8 mouse cellular contexts compared by ENCODE assay signal in genomic region chr7:80208026-80208642, GRCm38 (mm10). TPM values are rescaled to one million over a fixed set of nuclear protein-coding genes. Genes with fewer than 3 reads are reported as not detected.
DNase-seq lines count a peak whose midpoint lies in the region; ATAC-seq and TF ChIP-seq lines count a peak whose summit lies in the region.

No protein-coding gene starts in this region.

- peaks cover 96% of the 10 kb centered on the region for H3K4me1 ChIP-seq in E14TG2a.4 (replicated peaks; ENCODE audit: low read depth, low read length)
- peaks cover 21% of the 10 kb centered on the region for H3K4me1 ChIP-seq in intestine, embryonic 14.5 days (replicated peaks; ENCODE audit: control insufficient read depth, insufficient read depth, low read length)
- H3K4me1 ChIP-seq in liver, embryonic 16.5 days (ENCODE audit: control insufficient read depth, low read depth, low read length) = peaks cover 96% of the 10 kb centered on the region
- H3K4me1 ChIP-seq in cerebellum, adult 2 months (ENCODE audit: control insufficient read depth, insufficient read depth, low read length) = peaks cover 23% of the 10 kb centered on the region

- peak overlapping the region; percentile 59 for H3K4me3 ChIP-seq in E14TG2a.4 (replicated peaks; ENCODE audit: low read length)
- H3K4me3 ChIP-seq in intestine, embryonic 14.5 days (ENCODE audit: low read depth, low read length) = no peak overlapping the region
- H3K4me3 ChIP-seq in liver, embryonic 16.5 days (ENCODE audit: low read depth, low read length) = peak overlapping the region; percentile 41
- no peak overlapping the region for H3K4me3 ChIP-seq in cerebellum, adult 2 months (replicated peaks; ENCODE audit: insufficient read depth, low read depth, low read length)

- H3K9me3 ChIP-seq in E14TG2a.4 (ENCODE audit: low read length) = no peaks in the 10 kb centered on the region
- no peaks in the 10 kb centered on the region for H3K9me3 ChIP-seq in intestine, embryonic 14.5 days (ENCODE audit: control insufficient read depth, low read length)
- no peaks in the 10 kb centered on the region for H3K9me3 ChIP-seq in liver, embryonic 16.5 days (replicated peaks; ENCODE audit: control insufficient read depth, low read length)

- H3K27ac ChIP-seq in intestine, embryonic 14.5 days (ENCODE audit: low read depth) = peak overlapping the region; percentile 17; the same call in 1 of the 2 replicates
- H3K27ac ChIP-seq in liver, embryonic 16.5 days (ENCODE audit: low read length) = peak overlapping the region; percentile 99
- no peak overlapping the region for H3K27ac ChIP-seq in cerebellum, adult 2 months (ENCODE audit: insufficient read depth, low read length)

- WGBS in intestine, embryonic 14.5 days = 78% methylated on average over 18 of the region's 18 CpGs
- 32% methylated on average over 18 of the region's 18 CpGs for WGBS in liver, embryonic 16.5 days (ENCODE audit: insufficient replicate concordance)
- 67% methylated on average over 18 of the region's 18 CpGs for WGBS in cerebellum, adult 2 months

- TF ChIP-seq POLR2A in cerebellum, adult 2 months (IDR thresholded peaks at IDR 0.05; ENCODE audit: borderline replicate concordance, insufficient read depth, low read length) = no peak

- no peak overlapping the region for H3K9ac ChIP-seq in intestine, embryonic 14.5 days (ENCODE audit: low read length)
- H3K9ac ChIP-seq in liver, embryonic 16.5 days (ENCODE audit: low read depth, low read length) = peak overlapping the region; percentile 70

- peak; percentile 38 for DNase-seq in CD4-positive helper T cell, adult 2 months (ENCODE audit: low read depth, low spot score)
- no peak for DNase-seq in intestine, embryonic 14.5 days (ENCODE audit: low spot score)
- no peak for DNase-seq in embryo, embryonic 11 days
- DNase-seq in right cerebral cortex, postnatal 36 days (ENCODE audit: low spot score in 2 of 2) = no peak
- no peak for DNase-seq in cerebellum, adult 2 months
- no peak for DNase-seq in thymus, postnatal 0 days (ENCODE audit: low spot score)

- no peaks in the 10 kb centered on the region for H3K27me3 ChIP-seq in E14TG2a.4 (ENCODE audit: insufficient read depth, low read length)
- H3K27me3 ChIP-seq in intestine, embryonic 14.5 days (replicated peaks; ENCODE audit: control insufficient read depth, insufficient read depth, low read length) = no peaks in the 10 kb centered on the region
- H3K27me3 ChIP-seq in liver, embryonic 16.5 days (ENCODE audit: control insufficient read depth, insufficient read depth, low read depth, low read length) = no peaks in the 10 kb centered on the region
- H3K27me3 ChIP-seq in cerebellum, adult 2 months (ENCODE audit: control insufficient read depth, insufficient read depth, low read length) = no peaks in the 10 kb centered on the region

- peaks cover 97% of the 10 kb centered on the region for H3K36me3 ChIP-seq in E14TG2a.4 (ENCODE audit: insufficient read depth, low read length)
- H3K36me3 ChIP-seq in intestine, embryonic 14.5 days (ENCODE audit: control insufficient read depth, insufficient read depth, low read length) = peaks cover 10% of the 10 kb centered on the region
- peaks cover 10% of the 10 kb centered on the region for H3K36me3 ChIP-seq in liver, embryonic 16.5 days (ENCODE audit: control insufficient read depth, insufficient read depth)

- TF ChIP-seq CTCF in E14TG2a.4 (conservative IDR thresholded peaks at IDR 0.05; ENCODE audit: low read length) = no peak
- TF ChIP-seq CTCF in cerebellum, adult 2 months (IDR thresholded peaks at IDR 0.05; ENCODE audit: borderline replicate concordance, insufficient read depth, low read depth, low read length) = no peak

- H3K4me2 ChIP-seq in intestine, embryonic 14.5 days (ENCODE audit: low read length) = no peak overlapping the region
- peak overlapping the region; percentile 74 for H3K4me2 ChIP-seq in liver, embryonic 16.5 days (ENCODE audit: low read depth, low read length)

- ATAC-seq in intestine, embryonic 14.5 days (replicated peaks; ENCODE audit: low FRiP score, low TSS enrichment, low read depth) = no peak
- ATAC-seq in liver, embryonic 16.5 days (ENCODE audit: low read depth) = peak; percentile 9; the same call in 1 of the 2 replicates

RNA-seq across cellular contexts. Expression of gene Sema4b, which starts 21.5 kb away (rescaled TPM):
- polyA plus RNA-seq in intestine, embryonic 14.5 days (2014; fragmentation: Nextera tagmentation; extraction: Ambion mirVana) = 15.1 and 15.9 TPM in 2 replicates
- polyA plus RNA-seq in liver, embryonic 16.5 days (2015; fragmentation: Nextera tagmentation; extraction: Ambion mirVana) = 13.4 and 14.4 TPM in 2 replicates
- polyA plus RNA-seq in cerebellum, adult 2 months (2012; rRNA removed) = 10.7 and 11.5 TPM in 2 replicates
- 16.8 and 20.9 TPM in 2 replicates for polyA plus RNA-seq in thymus, postnatal 0 days (2015; fragmentation: Nextera tagmentation; extraction: Ambion mirVana)

RNA-seq across cellular contexts. Expression of gene Cib1, which starts 24.5 kb away (rescaled TPM):
- polyA plus RNA-seq in intestine, embryonic 14.5 days (2014; fragmentation: Nextera tagmentation; extraction: Ambion mirVana) = 129 and 156 TPM in 2 replicates
- 76.4 and 77.0 TPM in 2 replicates for polyA plus RNA-seq in liver, embryonic 16.5 days (2015; fragmentation: Nextera tagmentation; extraction: Ambion mirVana)
- polyA plus RNA-seq in cerebellum, adult 2 months (2012; rRNA removed) = 40.1 and 45.0 TPM in 2 replicates
- polyA plus RNA-seq in thymus, postnatal 0 days (2015; fragmentation: Nextera tagmentation; extraction: Ambion mirVana) = 186 and 189 TPM in 2 replicates

RNA-seq across cellular contexts. Expression of gene Gdpgp1, which starts 24.5 kb away (rescaled TPM):
- polyA plus RNA-seq in intestine, embryonic 14.5 days (2014; fragmentation: Nextera tagmentation; extraction: Ambion mirVana) = 4.4 and 4.5 TPM in 2 replicates
- 1.5 and 1.7 TPM in 2 replicates for polyA plus RNA-seq in liver, embryonic 16.5 days (2015; fragmentation: Nextera tagmentation; extraction: Ambion mirVana)
- polyA plus RNA-seq in cerebellum, adult 2 months (2012; rRNA removed) = 3.9 and 4.1 TPM in 2 replicates
- 2.7 and 3.4 TPM in 2 replicates for polyA plus RNA-seq in thymus, postnatal 0 days (2015; fragmentation: Nextera tagmentation; extraction: Ambion mirVana)

RNA-seq across cellular contexts. Expression of gene Ttll13, which starts 38.0 kb away (rescaled TPM):
- polyA plus RNA-seq in intestine, embryonic 14.5 days (2014; fragmentation: Nextera tagmentation; extraction: Ambion mirVana) = 0.56 and 0.66 TPM in 2 replicates
- 0.16 and 0.42 TPM in 2 replicates for polyA plus RNA-seq in liver, embryonic 16.5 days (2015; fragmentation: Nextera tagmentation; extraction: Ambion mirVana)
- 0.69 and 0.98 TPM in 2 replicates for polyA plus RNA-seq in cerebellum, adult 2 months (2012; rRNA removed)
- polyA plus RNA-seq in thymus, postnatal 0 days (2015; fragmentation: Nextera tagmentation; extraction: Ambion mirVana) = 0.44 and 0.70 TPM in 2 replicates

RNA-seq across cellular contexts. Expression of gene Ngrn, which starts 52.9 kb away (rescaled TPM):
- polyA plus RNA-seq in intestine, embryonic 14.5 days (2014; fragmentation: Nextera tagmentation; extraction: Ambion mirVana) = 51.1 and 51.4 TPM in 2 replicates
- polyA plus RNA-seq in liver, embryonic 16.5 days (2015; fragmentation: Nextera tagmentation; extraction: Ambion mirVana) = 26.3 and 27.7 TPM in 2 replicates
- polyA plus RNA-seq in cerebellum, adult 2 months (2012; rRNA removed) = 67.1 and 70.8 TPM in 2 replicates
- 65.6 and 65.8 TPM in 2 replicates for polyA plus RNA-seq in thymus, postnatal 0 days (2015; fragmentation: Nextera tagmentation; extraction: Ambion mirVana)

Comparison
In these comparisons a context has a peak if more than half of its experiments do, and no peak if none do; other contexts are left out.
1. H3K4me3 ChIP-seq: peak in E14TG2a.4 (single experiment) and liver, embryonic 16.5 days (single experiment); none in intestine, embryonic 14.5 days (single experiment) and cerebellum, adult 2 months (single experiment).